Mouse (Mus musculus): ENCODE measurements around the gene Kremen1. TPM values are rescaled to one million over a fixed set of nuclear protein-coding genes. Genes with fewer than 3 reads are reported as not detected.

Gene Kremen1
- total and polyA plus RNA-seq, 3 experiments, result 1.3 to 4.1 TPM; not detected in 1

DNA sequence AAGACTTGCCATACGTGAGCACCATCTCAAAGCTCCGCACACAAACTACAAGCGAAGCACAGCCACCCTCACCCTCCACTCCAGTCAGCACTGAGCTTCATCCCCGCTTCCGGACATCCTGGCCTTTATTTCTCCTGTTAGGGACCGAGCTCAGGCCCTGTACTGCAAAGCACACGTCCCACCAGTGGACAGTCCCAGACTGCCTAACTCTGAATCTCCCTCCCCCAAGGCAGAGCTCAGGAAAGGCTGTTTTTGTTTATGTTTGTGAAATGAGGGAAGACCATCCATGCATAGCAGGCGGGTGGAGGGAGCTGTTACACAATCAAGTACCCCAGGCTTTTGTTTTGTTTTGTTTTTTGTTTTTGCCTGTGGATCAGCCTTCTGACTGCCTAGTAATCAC lies 8.6 kb downstream of the Kremen1 start:
- Histone ChIP-seq H3K36me3 (ENCODE audit: control insufficient read depth in 1 of 2, insufficient read depth in 2 of 2, low read length in 2 of 2) (no peaks in the 10 kb centered on the region), H3K4me3 (ENCODE audit: control insufficient read depth in 1 of 2, insufficient read depth in 1 of 2, low read depth in 2 of 2, low read length in 2 of 2) (no peak overlapping the region), H3K4me1 (ENCODE audit: control insufficient read depth in 1 of 2, insufficient read depth in 2 of 2, low read length in 2 of 2) (peaks cover 3 to 5% of the 10 kb centered on the region in 2 experiments; a peak in 2 of 4 replicates), H3K79me2 (ENCODE audit: control insufficient read depth, insufficient read depth, low read length, poor library complexity) (no peaks in the 10 kb centered on the region), H3K9ac (ENCODE audit: control insufficient read depth, low read depth, low read length, poor library complexity, severe bottlenecking) (no peak overlapping the region), H3K9me3 (replicated peaks; ENCODE audit: insufficient read depth, low read length) (no peaks in the 10 kb centered on the region), H3K27me3 (ENCODE audit: control insufficient read depth in 1 of 2, insufficient read depth in 2 of 2, low read length in 2 of 2) (no peaks in the 10 kb centered on the region), H3K27ac (ENCODE audit: control insufficient read depth, low read depth, low read length) (no peak overlapping the region)
- TF ChIP-seq CTCF (IDR thresholded peaks at IDR 0.05 in 2 of 3, conservative IDR thresholded peaks at IDR 0.05 in 1 of 3; ENCODE audit: control insufficient read depth in 1 of 3, insufficient read depth in 1 of 3, low read depth in 2 of 3, low read length in 3 of 3, poor library complexity in 1 of 3, severe bottlenecking in 1 of 3) (no peak), KAT2A (conservative IDR thresholded peaks at IDR 0.05; ENCODE audit: low read depth, low read length) (no peak), MYB (IDR thresholded peaks at IDR 0.05; ENCODE audit: low read depth, low read length) (no peak), CHD2 (IDR thresholded peaks at IDR 0.05; ENCODE audit: low read length) (no peak), E2F4 (IDR thresholded peaks at IDR 0.05; ENCODE audit: borderline replicate concordance, low read depth, low read length) (no peak), MXI1 (IDR thresholded peaks at IDR 0.05; ENCODE audit: low read depth, low read length) (no peak), ZNF384 (IDR thresholded peaks at IDR 0.05; ENCODE audit: low read depth, low read length) (no peak), RAD21 (IDR thresholded peaks at IDR 0.05; ENCODE audit: low read depth, low read length) (no peak), TBP (IDR thresholded peaks at IDR 0.05; ENCODE audit: low read depth, low read length) (no peak), HCFC1 (IDR thresholded peaks at IDR 0.05; ENCODE audit: low read depth, low read length) (no peak), MAX (IDR thresholded peaks at IDR 0.05; ENCODE audit: low read length) (no peak), CHD1 (IDR thresholded peaks at IDR 0.05; ENCODE audit: low read depth, low read length) (no peak), ELF1 (IDR thresholded peaks at IDR 0.05; ENCODE audit: low read depth, low read length) (no peak), BHLHE40 (IDR thresholded peaks at IDR 0.05; ENCODE audit: borderline replicate concordance, low read depth, low read length) (no peak), TAL1 (IDR thresholded peaks at IDR 0.05; ENCODE audit: low read length) (no peak), UBTF (IDR thresholded peaks at IDR 0.05; ENCODE audit: borderline replicate concordance, insufficient read depth, low read depth, low read length) (no peak), EP300 (IDR thresholded peaks at IDR 0.05; ENCODE audit: low read depth in 1 of 2, low read length in 2 of 2) (no peak), ZKSCAN1 (IDR thresholded peaks at IDR 0.05; ENCODE audit: low read depth, low read length) (no peak), POLR2AphosphoS2 (IDR thresholded peaks at IDR 0.05; ENCODE audit: low read length) (no peak)
- no peak for DNase-seq (ENCODE audit: low read depth, low spot score)

GRCm38 (mm10) chr11:5251112-5251511 lies 10.2 kb downstream of the Kremen1 start:
- H3K27me3 ChIP-seq (ENCODE audit: control insufficient read depth in 1 of 2, insufficient read depth in 2 of 2, low read length in 2 of 2), result no peaks in the 10 kb centered on the region
- TF ChIP-seq MYC (IDR thresholded peaks at IDR 0.05; ENCODE audit: low read depth, low read length) (no peak), ZMIZ1 (IDR thresholded peaks at IDR 0.05; ENCODE audit: low read depth, low read length) (no peak), EP300 (IDR thresholded peaks at IDR 0.05; ENCODE audit: low read depth in 1 of 2, low read length in 2 of 2) (no peak), BHLHE40 (IDR thresholded peaks at IDR 0.05; ENCODE audit: borderline replicate concordance, low read depth, low read length) (no peak), CHD1 (IDR thresholded peaks at IDR 0.05; ENCODE audit: low read depth, low read length) (no peak), E2F4 (IDR thresholded peaks at IDR 0.05; ENCODE audit: borderline replicate concordance, low read depth, low read length) (no peak), MAZ (IDR thresholded peaks at IDR 0.05; ENCODE audit: low read depth, low read length) (no peak), HCFC1 (IDR thresholded peaks at IDR 0.05; ENCODE audit: low read depth, low read length) (no peak), ELF1 (IDR thresholded peaks at IDR 0.05; ENCODE audit: low read depth, low read length) (no peak), TBP (IDR thresholded peaks at IDR 0.05; ENCODE audit: low read depth, low read length) (no peak), MAX (IDR thresholded peaks at IDR 0.05; ENCODE audit: low read length) (no peak), SIN3A (IDR thresholded peaks at IDR 0.05; ENCODE audit: low read length) (no peak), POLR2A (IDR thresholded peaks at IDR 0.05; ENCODE audit: control insufficient read depth in 1 of 2, insufficient read depth in 1 of 2, low read depth in 1 of 2, low read length in 2 of 2, poor library complexity in 1 of 2) (no peak)
- peaks cover 3 to 5% of the 10 kb centered on the region in 2 experiments; a peak in 2 of 4 replicates for H3K4me1 ChIP-seq (ENCODE audit: control insufficient read depth in 1 of 2, insufficient read depth in 2 of 2, low read length in 2 of 2)
- H3K4me3 ChIP-seq (ENCODE audit: control insufficient read depth in 1 of 2, insufficient read depth in 1 of 2, low read depth in 2 of 2, low read length in 2 of 2), result no peak overlapping the region
- DNase-seq (ENCODE audit: low read depth, low spot score), result no peak
- H3K36me3 ChIP-seq (ENCODE audit: control insufficient read depth in 1 of 2, insufficient read depth in 2 of 2, low read length in 2 of 2), result no peaks in the 10 kb centered on the region
- H3K27ac ChIP-seq (ENCODE audit: control insufficient read depth, low read depth, low read length), result no peak overlapping the region
- H3K9me3 ChIP-seq (replicated peaks; ENCODE audit: insufficient read depth, low read length), result no peaks in the 10 kb centered on the region
- H3K79me2 ChIP-seq (ENCODE audit: control insufficient read depth, insufficient read depth, low read length, poor library complexity), result no peaks in the 10 kb centered on the region
- H3K9ac ChIP-seq (ENCODE audit: control insufficient read depth, low read depth, low read length, poor library complexity, severe bottlenecking), result no peak overlapping the region
